Mouse (Mus musculus): ENCODE measurements around the gene Ebf1. TPM values are rescaled to one million over a fixed set of nuclear protein-coding genes. Genes with fewer than 3 reads are reported as not detected.
A peak's percentile ranks its signal among the peaks of the same experiment; 100 is the strongest.

Gene Ebf1
- 10 to 100 TPM; 25.3 to 37.0 TPM for total RNA-seq (2021)
- 13.8 and 16.9 TPM in 2 replicates for polyA plus RNA-seq (2012; rRNA removed)
- long read RNA-seq, partial matches to known transcripts, result 3 of 15 reads
- long read RNA-seq, other reads (novel, unspliced or antisense), result 12 of 15 reads

GRCm38 (mm10) chr11:44616788-44617712, at the start of gene Ebf1:
Gene Ebf1 (plus strand): TSS chr11:44617317.
- peak; percentile 93 for DNase-seq

GRCm38 (mm10) chr11:44570336-44570735, 46.8 kb upstream of the Ebf1 start:
- DNase-seq, result peak; percentile 71

- no peak for DNase-seq
Measured at GRCm38 (mm10) chr11:44572781-44573180, 44.3 kb upstream of the Ebf1 start.

GRCm38 (mm10) chr11:44573396-44573795, 43.7 kb upstream of the Ebf1 start:
- no peak for DNase-seq

GRCm38 (mm10) chr11:44574391-44574790, 42.7 kb upstream of the Ebf1 start:
- no peak for DNase-seq

- no peak for DNase-seq
Measured at GRCm38 (mm10) chr11:44574820-44575219, 42.3 kb upstream of the Ebf1 start.

- no peak for DNase-seq
Measured at GRCm38 (mm10) chr11:44577911-44578310, 39.2 kb upstream of the Ebf1 start.

- peak; percentile 67 for DNase-seq
Measured at GRCm38 (mm10) chr11:44581277-44581683, 35.8 kb upstream of the Ebf1 start.

- peak; percentile 51 for DNase-seq
Measured at GRCm38 (mm10) chr11:44586047-44586696, 30.9 kb upstream of the Ebf1 start.

- DNase-seq, result no peak
Measured at GRCm38 (mm10) chr11:44593016-44593415, 24.1 kb upstream of the Ebf1 start.

GRCm38 (mm10) chr11:44594768-44595167, 22.3 kb upstream of the Ebf1 start:
- DNase-seq, result no peak

GRCm38 (mm10) chr11:44606881-44607280, 10.2 kb upstream of the Ebf1 start:
- DNase-seq, result no peak

GRCm38 (mm10) chr11:44608646-44609045, 8.5 kb upstream of the Ebf1 start:
- DNase-seq, result no peak

GRCm38 (mm10) chr11:44610971-44611781, 5.9 kb upstream of the Ebf1 start:
- DNase-seq, result peak; percentile 86

GRCm38 (mm10) chr11:44612156-44612555, 5.0 kb upstream of the Ebf1 start:
- peak; percentile 4 for DNase-seq

- DNase-seq, result peak; percentile 57
Measured at GRCm38 (mm10) chr11:44612681-44613410, 4.3 kb upstream of the Ebf1 start.

- no peak for DNase-seq
Measured at GRCm38 (mm10) chr11:44613411-44614180, 3.5 kb upstream of the Ebf1 start.

GRCm38 (mm10) chr11:44616078-44616787, 884 bp upstream of the Ebf1 start:
- DNase-seq, result no peak

- DNase-seq, result peak; percentile 68
Measured at GRCm38 (mm10) chr11:44617734-44618586, 843 bp downstream of the Ebf1 start.

All from adrenal gland, adult 2 months (tissue).